Mouse (Mus musculus): ENCODE measurements around the gene Klc4.

Gene Klc4

DNA sequence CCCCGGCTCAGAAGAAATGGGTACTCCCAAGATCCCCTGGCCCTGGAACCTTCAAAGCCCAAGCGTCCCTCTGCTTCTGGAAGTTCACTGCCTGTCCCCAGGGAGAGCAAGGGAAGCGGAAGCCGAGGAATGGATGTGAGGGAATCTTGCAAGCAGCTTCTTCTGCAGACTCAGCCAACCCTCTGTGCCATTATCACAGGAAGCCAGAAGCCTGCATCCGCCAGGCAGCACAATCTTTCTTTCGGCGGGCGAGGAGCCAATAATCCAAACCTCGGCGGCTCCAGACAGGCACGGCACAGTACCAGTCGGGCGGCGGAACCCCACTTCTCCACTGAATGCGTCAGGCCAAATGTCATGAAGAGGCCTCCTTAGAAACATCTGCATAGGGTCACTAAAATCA, 24.5 kb downstream of the Klc4 start:
- no peak for DNase-seq (ENCODE audit: low read depth, low spot score)

DNA sequence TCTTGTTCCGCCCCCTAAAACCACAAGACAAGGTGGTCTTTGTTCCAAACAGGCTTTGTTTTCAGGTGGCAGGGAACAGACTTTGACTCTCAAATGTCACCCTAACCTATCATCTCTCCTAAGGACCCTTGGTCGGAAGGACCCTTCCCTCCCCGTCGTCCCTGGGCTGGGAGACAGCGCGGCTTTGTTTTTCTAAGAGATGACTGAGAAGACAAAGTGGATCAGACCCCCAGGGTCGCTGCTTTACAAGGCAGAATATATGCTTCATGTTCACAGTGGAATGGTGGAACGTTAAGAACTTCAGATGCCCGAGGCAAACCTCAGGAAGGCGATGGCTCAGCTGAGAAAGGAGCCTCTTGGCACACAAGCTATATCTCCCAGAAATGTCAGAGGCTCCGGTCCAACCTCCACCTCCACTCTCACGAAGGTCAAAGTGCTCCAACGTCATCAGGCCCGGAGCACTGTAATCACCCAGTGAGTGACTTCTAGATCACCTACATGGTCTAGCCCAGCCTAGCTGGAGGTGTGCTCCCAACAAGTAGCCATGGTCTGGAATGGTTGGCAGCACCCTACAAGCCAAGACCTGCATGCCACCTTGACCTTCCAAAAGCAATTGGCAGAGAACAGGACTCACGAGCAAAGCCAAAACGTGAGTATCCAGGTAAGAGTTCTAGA, 26.0 kb downstream of the Klc4 start:
- no peak for DNase-seq (ENCODE audit: low read depth, low spot score)

DNA sequence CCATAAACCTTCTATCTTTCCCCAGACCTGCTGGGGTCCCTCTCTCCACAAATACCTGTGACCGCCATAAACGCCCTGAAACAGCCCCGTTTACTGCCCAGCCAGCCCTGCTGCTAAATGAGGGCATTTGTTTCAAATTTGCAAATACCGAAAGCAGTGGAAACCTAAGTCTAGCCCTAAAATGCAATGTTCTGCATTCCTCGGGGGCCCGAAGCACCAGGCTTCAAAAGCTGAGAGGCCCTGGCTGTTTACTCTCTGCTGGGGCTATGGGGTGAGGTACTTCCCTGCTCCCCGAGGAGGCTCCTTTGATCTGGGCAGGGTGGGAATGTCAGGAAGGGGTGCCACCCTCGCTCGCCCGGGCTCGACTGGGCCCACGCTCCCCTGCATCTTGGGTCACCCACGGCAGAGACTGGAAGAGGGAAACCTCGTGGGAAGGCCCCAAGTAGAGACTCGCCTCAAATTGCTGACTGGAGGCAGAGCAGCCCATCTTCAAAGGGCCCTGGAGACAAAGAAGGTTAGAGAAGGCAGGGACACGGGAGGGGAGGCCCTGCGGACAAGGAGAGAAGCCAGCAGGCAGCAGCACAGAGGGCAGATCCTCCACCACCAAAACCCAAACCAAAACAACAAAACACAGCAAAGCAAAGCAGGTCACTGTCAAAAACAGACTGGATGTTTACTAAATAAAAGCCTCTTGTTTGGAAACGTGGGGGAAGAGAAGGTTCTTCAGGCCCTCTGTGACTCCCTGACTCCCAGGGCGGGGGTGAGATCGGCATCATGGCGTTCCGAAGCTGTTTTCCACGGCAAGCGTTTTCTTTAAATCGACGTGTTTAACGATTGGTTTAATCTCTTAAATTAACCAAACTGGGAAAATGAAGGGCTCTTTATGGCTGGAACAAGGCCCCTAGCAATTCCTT, 26.8 kb downstream of the Klc4 start:
- DNase-seq (ENCODE audit: low read depth, low spot score): no peak

DNA sequence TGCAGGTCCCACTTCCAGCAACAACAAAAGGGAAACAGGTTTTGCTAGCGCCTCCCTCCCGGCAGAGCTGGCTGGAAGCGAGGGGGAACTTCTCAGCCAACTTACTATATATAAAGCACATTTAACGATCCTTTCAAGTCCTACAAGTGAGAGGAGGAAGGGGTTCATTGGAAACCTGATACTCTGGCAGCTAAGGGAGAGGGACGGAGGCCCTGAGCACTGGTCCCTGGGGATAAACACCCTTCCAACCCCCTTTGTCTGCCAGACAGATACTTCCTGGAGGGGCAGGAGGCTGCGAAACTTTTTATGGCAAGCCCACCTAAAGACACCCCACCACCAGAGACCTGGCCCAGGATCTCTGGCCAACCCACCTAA, 27.4 kb downstream of the Klc4 start:
- no peak for DNase-seq (ENCODE audit: low read depth, low spot score)

DNA sequence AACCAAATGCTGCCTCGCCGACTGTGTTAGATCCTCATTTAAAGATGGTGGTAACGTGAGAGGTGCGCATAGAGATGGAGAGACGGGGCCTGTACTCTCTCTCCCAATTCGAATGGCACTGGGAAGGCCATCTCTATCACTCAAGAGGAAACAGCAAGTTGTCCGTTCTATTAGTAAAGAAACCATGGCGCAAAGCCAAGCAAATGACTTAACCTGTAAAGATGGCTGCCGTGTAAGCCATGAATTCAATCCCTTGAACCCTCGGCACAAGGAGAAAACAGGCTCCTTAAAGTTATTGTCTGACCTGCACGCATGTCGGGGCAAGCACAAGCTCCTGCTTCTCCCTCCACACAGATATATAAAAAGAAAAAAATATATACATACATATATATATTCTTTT, 28.0 kb downstream of the Klc4 start:
- DNase-seq (ENCODE audit: low read depth, low spot score): no peak

DNA sequence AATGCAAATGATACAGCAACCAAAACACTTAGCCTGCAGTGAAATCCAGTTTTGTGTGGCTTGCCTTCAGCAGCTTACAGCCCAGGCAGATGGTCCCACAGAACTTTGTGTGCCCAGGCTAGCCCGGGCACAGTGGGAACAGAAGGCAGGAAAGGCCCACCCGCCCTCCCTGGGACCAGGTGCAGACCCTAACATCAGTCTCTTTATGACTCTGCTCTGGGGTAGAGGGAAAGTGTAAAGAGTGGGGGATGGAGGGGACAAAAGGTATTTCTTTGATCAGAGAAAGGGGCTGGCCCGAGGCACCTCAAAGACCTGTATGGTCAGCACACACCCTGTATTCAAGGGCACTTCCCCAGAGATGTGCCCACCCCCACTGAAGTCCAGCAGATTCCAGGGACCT, 32.6 kb downstream of the Klc4 start:
- no peak for DNase-seq (ENCODE audit: low read depth, low spot score)

DNA sequence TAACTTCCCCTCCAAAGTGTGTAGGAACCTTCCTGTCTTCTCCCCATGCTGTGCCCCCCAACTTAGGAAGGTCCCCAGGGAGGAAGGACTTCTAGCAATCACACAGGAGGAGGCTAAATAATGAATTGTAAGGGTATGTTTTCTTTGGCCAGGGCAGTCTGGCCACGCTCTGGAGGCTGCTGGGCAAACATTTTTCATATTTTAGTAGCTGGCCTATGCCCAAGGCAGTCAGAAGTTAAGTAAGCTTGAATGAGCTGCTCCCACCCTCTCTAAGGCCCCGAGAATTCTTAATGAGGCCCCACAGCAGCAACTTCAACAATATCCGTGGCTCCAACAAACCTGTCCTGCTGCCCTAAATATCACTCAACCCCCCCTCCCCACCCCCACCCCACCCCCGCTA, 33.0 kb downstream of the Klc4 start:
- DNase-seq (ENCODE audit: low read depth, low spot score): peak; percentile 67

DNA sequence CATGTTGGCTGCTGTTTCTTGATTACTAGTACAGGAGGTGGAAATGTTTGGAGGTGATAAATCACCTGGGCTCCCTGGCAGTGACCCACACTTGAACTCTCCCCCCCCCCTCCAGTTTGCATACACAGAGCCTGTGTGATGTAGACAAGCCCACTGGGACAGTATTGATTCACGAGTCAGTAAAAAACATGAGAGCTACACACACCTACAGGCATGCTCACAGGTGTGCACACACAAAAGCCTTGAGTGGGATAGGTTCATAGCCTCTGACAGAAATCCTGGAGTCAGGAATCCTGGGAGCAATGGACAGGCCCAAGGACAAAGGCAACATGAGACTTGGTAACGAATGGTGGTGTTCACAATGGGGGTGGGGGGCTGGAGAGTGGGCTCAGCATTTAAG, 33.6 kb downstream of the Klc4 start:
- no peak for DNase-seq (ENCODE audit: low read depth, low spot score)

DNA sequence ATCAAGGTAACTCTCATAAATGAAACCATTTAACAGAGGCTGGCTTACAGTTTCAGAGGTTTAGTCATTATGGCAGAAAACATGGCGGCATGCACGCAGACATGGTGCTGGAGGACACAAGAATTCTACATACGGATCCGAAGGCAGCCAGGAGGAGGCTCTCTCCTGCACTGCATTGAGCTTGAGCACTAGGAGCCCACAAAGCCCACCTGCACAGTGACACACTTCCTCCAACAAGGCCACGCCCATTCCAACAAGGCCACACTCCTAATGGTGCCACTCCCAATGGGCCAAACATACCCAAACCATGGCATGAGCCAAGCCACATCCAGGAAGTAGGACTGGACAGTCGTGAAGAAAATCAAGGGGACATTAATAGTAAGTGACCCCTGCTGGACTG, 34.5 kb downstream of the Klc4 start:
- DNase-seq (ENCODE audit: low read depth, low spot score): no peak

DNA sequence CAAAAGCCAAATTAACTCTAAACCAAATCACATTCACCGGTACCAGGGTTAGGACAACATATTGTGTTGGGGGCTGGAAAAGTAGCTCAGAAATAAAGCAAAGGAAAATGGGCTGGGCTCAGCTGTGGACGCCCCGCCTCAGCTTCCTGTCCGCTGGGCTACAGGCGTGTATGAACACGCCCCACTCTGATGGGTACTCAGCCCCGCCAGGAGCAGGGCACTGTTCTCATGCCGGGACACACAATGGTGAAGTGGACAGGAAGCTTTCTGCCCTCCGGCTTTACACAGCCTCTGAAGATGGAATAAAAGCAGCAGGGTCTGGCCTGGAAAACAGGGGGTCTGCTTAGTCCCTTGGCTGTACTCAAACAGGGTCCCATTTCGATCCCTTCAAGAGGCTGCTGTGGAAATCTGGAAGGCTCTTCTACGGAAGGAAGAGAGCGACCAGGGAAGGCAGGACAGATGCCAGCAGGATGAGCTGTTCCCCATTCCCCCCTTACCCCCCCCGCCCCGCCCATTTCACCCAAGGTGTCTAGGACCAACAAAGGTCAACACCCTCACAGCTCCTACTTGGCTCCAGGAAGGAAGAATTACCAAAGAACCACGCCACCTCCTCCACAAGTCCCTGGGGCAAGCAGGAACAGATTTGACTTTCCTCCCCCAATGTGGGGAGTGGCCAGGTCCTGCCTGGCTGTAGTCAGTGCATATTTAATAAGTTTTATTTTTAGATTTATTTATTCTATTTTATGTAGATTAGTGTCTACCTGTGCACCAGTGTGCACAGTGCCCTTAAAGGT, 35.9 kb downstream of the Klc4 start:
- DNase-seq (ENCODE audit: low read depth, low spot score): no peak

DNA sequence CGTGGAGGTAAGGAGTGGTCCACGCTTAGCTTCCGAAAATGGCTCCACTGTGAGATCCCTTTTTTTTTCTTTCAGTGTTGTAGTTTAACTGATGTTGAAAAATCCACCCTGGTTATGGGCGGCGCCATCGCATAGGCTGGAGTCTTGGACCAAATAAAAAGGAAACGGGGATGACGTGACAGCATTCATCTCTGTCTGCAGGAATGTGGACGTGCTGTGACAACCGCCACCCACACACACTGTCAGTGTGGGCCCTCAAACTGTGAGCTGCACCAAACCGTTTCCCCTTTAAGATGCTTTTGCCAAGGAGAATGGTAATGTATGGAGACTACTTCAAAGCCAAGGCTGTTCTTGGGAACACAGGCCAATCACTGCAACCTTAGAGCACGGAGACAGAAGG, 39.8 kb downstream of the Klc4 start:
- no peak for DNase-seq (ENCODE audit: low read depth, low spot score)

DNA sequence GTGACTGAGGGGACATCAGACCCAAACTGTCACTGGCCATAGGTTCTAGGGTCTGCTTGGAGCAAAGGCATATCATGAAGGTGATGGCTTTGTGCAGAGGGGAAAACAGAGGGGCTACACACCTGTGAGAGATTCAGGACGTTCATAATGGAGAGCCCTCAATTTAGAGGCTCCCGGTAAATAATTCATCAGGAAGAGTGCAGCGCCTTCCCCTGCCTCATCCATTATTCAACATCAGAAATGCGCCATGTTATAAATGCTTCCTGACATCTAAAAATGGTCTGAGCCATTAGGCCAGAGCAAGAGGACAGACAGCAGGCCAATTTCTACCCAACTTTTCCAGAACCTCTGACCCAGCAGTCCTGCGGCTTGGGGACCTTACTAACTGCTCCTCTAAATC, 40.7 kb downstream of the Klc4 start:
- DNase-seq (ENCODE audit: low read depth, low spot score): no peak

DNA sequence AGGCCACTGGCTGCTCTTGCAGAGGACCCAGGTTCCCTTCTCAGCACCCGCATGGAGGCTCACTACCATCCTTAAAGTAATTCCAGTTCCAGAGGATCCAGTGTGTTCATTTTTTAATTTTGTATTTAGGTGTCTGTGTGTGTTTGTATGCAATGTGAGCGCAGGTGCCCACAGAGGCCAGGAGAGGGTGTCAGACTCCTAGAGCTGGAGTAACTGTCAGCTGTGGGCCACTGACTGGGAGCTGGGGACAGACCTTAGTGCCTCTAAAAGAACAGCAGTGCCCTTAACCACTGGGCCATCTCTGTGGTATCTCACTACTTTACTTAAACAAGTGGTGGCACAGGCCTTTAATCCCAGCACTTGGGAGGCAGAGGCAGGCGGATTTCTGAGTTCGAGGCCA, 42.6 kb downstream of the Klc4 start:
- no peak for DNase-seq (ENCODE audit: low read depth, low spot score)

DNA sequence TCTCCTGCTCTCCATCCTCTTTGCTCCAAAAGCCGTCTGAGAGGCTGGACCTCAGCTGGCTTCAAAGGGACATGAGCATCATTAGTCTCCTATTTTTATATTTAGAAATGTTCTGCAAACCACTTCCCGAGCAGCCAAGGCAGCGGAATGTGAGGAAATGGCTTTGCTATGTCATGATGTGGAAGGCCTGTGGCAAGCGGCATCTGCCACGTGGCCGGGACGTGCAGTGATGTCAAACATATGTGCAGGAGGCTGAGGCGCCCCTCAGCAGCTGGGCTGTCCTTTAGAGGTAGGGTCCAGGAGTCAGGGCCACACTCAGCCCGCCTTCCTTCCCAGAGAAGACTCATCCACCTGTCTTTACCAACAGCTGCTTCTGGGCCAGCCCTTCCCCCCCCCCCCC, 43.6 kb downstream of the Klc4 start:
- DNase-seq (ENCODE audit: low read depth, low spot score): no peak

DNA sequence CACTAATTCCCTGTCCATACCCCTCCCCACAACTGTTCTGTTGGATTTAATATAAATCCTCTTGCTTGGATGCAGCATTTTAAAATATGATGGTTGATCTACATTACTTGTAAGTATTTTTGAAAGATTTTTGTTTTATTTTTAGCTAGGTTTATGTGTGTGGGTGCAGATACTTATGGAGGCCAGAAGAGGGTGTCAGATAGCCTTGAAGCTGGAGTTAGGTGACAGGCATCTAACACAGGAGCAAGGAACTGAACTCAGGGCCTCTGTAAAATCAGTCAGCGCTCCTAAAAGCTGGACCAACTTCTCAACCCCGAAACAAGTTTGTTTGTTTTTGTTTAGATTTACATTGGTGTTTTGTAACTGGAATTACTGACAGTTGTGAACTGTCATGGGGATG, 45.3 kb downstream of the Klc4 start:
- DNase-seq (ENCODE audit: low read depth, low spot score): no peak

DNA sequence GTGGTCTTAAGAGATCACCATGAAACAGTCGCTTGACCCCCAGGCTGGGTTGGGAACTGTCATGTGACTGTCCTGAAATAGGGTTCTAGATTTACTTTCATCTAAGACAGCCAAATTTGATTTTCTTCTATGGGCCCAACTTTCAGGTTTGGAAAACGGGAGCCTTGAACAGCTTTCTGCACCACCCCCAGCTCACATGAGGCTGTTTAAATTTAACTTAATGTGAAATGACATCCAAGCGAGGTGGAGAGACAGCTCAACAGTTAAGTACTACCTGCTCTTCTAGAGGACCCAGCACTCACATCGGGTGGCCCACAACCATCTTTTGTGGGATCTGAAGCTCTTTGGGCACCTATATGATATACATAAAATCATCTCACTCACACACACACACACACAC, 46.9 kb downstream of the Klc4 start:
- DNase-seq (ENCODE audit: low read depth, low spot score): no peak

DNA sequence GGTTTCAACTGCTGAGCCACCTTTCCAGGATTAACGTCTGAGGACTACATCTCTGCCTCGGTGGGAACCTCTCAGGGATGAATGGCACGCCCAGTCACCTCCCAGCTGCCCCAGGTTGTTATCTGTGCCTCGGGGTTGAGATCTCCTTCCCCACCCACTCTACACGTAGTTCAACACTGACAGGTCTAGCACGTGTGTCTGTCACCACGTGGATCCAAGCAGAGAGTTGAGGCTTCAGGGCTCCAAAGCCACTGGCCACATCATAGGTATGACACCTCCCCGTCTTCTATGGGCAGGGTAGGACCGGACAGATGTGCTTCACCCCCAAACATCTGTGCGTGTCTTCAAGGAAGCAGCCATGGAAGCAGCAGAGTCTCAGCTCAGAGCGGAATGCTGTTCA, 47.9 kb downstream of the Klc4 start:
- no peak for DNase-seq (ENCODE audit: low read depth, low spot score)

DNA sequence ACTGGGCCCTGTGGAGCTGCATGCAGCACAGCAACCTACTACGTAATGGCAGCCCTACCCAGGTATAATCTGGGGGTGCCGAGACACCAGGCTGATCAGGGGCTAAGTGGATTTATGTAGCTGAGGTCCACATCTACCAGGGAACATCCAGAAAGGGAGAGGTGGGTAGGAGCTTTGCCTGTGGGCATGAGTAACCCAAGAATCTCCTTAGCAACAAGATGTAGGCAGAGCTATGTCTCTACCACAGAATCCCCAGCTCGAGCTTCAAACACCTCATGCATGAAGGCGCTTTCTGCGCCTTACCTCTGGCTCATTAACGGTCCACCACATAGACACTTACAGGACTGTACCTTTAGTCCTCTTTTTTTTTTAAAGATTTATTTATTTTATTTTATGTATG, 50.5 kb downstream of the Klc4 start:
- no peak for DNase-seq (ENCODE audit: low read depth, low spot score)

DNA sequence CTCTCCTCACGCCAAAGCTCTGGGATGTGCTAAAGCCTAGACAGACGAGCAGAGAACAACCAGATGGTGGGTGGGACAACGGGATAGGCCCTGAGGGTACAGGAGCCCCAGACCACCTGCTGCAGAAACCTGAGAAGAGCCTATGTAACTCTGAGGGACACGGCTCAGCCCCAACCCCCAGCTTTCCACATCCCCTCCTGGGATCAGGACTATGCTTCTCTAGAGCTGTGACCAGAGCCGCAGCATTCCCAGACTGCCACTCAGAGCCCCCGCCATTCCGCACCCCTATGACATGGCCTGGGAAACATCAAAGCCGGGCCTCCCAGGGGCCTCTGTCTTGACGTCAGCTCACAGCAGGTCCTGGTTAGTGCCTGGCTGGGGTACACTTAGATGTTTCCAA, 51.2 kb downstream of the Klc4 start:
- DNase-seq (ENCODE audit: low read depth, low spot score): no peak

DNA sequence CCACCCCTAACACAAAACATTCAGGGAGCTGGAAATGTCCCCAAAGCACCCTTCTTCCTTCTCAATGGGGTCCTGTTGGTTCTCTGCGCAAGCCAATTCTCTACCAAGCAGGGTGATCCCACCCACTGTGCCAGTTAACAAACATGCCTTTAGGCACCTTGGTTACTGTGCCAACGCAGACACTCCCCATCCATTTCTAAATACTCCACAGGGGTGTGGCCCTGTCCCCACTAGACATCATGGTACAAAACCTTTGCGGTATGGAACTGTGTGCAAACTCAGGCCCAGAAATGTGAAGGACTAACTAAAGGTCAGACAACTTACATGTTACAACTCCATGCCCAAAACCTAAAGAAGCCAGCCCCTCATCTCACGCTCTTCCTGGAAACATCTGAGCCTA, 52.7 kb downstream of the Klc4 start:
- DNase-seq (ENCODE audit: low read depth, low spot score): peak; percentile 20

DNA sequence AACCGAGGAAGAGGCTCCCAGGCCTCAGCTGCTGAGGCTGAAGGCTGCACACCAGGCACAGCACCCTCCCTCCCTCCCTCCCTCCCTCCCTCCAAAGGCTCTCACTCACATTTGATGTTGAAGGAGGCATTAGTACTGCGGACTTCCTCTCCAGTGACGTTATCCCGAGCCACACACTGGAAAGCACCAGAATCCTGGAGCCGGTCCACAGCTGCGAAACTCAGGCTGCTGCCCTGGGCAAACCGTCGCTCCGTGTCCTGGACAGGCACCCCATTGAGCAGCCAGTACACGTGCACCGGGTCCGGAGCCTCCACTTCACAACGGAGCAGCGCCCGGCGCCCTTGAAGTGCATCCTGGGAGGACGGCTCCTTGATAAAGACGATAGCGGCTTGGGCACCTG, 54.4 kb downstream of the Klc4 start:
- DNase-seq (ENCODE audit: low read depth, low spot score): no peak

DNA sequence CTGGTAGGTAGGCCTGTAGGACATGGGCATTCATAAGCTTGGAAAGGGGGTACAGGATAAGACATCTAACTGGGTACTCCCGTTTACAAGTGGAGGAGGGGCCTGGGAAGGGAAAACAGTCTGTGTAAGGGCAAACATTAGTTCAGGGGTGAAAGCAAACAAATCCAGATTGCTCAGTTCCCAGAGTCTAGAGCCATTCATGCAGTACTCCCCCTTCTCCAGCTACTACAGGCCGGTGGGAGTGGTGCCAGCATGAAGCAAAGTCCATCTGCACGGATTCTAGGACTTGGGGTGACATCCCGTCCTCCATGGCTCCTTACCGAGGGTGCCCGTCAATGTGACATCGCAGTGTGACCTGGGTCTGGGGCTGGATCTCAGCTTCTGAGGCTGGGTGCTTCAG, 55.4 kb downstream of the Klc4 start:
- no peak for DNase-seq (ENCODE audit: low read depth, low spot score)

All from 3T3-L1 (cell line).